Mouse (Mus musculus) kidney, adult 18-20 months (tissue): ENCODE data around the gene Fbxo44.
"Not testable (repeated sequence)": the region's sequence is repeated elsewhere in the genome, so short reads cannot be mapped to it uniquely, and the experiment has no call there.

Source experiments
- DNase-seq: peaks from one replicate; pipeline ENCODE4 v3.0.0; 2021

The Fbxo44 gene

GRCm38 (mm10) chr4:148128672-148129071 lies 31.6 kb downstream of the Fbxo44 start:
- no peak for DNase-seq

- no peak for DNase-seq
Observed at GRCm38 (mm10) chr4:148128241-148128640, 32.0 kb downstream of the Fbxo44 start.

DNA sequence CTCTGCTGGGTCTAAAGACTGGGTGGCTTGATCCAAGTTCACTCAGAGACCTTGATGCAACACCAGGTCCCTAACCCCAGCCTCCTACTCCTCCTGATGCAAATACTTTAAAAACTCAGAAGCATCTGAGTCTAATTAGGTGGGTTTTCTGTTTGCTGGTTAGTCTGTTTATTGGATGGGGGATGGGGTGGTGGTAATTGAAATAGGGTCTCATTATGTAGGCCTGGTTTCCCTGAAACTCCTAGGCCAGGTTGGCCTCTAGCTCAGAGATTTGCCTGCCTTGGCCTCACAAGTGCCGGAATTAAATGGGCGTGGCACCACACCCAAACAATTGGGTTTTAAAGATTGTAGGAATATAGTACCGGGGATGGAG lies 37.6 kb downstream of the Fbxo44 start:
- no peak for DNase-seq

DNA sequence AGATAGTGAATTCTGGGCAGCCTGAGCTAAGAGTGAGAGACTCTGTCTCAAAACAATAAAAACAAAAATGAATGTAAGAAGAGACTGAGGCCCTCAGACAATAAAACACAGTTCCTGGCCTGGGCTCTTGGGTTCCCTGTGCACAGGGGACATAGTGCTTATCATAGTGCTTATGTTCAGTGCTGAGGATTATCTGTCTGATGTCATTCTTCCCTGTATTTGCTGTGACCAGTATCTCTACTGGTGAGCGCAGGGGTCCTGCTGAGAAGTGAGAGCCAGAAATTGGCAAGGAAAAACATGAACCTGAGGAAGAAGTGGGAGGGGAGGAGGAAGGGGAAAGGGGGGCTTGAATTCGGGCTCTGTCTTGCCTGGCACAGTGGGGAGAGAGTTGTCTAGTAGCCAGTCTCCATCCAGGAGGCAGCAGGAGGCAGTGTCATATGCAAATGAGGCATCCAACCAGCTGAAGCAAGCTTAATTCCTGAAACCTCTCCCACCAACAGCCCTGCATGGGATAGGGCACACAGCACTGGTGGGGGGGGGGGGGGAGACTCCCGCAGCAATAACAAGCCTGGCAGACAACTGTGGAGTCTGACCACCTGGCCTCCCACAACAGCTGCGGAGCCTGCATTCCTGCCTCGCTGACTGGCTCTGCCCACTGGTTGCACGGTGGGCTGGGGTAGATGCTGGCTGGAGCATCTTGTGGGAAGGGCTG lies 38.1 kb downstream of the Fbxo44 start:
- no peak for DNase-seq

DNA sequence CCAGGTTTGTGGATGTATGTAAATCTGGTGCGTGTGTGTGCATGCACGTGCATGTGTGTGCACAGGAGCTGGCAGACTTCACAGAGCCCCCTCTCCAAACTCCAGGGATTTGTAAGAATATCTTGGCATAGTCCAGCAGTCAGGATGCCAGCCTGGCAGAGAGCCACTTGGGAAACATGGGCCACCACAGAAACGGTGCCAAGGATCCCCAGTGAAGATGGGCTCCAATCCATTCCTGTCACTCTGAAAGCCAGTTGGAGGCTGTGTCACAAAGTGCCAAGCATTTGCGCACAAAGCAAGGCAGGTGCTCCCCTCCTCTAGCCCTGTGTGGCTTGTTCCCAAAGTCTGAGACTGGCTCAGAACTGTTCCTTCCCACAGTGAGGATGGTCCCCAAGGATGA lies 38.9 kb downstream of the Fbxo44 start:
- no peak for DNase-seq

- DNase-seq = no peak
Observed at GRCm38 (mm10) chr4:148120555-148120954, 39.7 kb downstream of the Fbxo44 start.

DNA sequence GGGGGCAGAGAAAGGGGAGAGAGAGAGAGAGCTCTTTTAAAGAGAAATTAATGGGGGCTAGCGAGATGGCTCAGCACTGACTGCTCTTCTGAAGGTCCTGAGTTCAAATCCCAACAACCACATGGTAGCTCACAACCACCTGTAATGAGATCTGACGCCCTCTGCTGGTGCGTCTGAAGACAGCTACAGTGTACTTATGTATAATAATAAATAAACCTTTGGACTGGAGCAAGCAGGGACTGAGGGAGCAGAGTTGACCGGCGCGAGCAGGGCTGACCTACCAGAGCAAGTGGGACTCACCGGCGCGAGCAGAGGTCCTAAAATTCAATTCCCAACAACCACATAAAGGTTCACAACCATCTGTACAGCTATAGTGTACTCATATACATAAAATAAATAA lies 40.7 kb downstream of the Fbxo44 start:
- not testable (repeated sequence) for DNase-seq

DNA sequence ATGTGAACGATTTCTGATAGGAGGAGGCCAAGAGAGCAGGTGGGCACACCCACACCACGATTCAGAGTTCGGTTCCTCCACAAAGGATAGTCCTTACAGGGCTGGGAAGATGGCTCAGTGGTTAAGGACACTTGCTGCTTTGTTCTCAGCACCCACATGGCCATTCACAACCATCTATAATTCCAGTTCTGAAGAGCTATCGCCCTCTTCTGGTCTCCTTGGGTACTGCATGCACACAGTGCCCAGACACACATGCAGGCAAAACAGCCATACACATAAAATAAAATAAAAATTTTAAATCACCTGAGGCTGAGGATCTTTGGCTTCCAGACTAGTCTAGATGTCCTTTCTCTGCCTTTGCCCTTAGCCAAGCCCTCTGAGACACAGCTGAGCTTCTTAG lies 42.9 kb downstream of the Fbxo44 start:
- DNase-seq = no peak

DNA sequence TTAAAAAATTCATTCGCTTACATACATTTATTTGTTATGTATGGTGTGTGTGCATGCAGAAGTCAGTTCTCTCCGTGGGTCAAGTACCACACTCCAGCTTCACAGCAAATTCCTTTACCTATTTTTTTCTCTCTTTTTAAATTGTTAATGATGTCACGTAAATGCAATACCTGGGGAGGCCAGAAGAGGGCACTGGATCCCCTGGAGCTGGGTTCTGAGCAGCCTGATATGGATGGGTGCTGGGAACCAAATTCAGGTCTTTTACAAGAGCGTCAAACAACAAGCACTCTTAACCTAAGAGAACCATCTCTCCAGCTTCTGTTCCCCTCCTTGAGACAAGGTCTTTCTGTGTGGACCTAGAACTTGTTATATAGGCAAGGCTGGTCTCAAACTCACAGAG lies 43.6 kb downstream of the Fbxo44 start:
- DNase-seq = no peak

GRCm38 (mm10) chr4:148115467-148115866 lies 44.8 kb downstream of the Fbxo44 start:
- DNase-seq = peak; percentile 59

- peak; percentile 87 for DNase-seq
Observed at GRCm38 (mm10) chr4:148114758-148115391, 45.4 kb downstream of the Fbxo44 start.

GRCm38 (mm10) chr4:148112519-148112918 lies 47.8 kb downstream of the Fbxo44 start:
- no peak for DNase-seq

DNA sequence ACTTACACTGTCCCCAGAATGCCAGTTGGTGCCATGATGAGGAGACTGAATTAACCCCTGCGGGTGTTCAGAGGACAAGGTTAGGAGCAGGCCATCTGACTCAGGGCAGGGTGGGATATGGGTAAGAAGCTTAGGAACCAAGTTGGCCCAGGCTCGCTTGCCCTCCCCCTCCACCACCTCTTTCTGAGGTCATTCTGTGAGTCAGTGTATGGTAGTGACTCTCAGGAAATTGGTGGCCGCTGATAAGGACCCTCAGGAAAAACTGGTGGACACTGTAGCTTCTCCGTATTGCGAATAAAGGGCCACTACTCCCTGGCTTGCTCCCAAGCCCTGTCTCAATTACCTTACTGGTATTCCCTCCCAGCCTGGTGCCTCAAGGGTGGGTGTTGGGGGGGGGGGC lies 51.1 kb downstream of the Fbxo44 start:
- no peak for DNase-seq

DNA sequence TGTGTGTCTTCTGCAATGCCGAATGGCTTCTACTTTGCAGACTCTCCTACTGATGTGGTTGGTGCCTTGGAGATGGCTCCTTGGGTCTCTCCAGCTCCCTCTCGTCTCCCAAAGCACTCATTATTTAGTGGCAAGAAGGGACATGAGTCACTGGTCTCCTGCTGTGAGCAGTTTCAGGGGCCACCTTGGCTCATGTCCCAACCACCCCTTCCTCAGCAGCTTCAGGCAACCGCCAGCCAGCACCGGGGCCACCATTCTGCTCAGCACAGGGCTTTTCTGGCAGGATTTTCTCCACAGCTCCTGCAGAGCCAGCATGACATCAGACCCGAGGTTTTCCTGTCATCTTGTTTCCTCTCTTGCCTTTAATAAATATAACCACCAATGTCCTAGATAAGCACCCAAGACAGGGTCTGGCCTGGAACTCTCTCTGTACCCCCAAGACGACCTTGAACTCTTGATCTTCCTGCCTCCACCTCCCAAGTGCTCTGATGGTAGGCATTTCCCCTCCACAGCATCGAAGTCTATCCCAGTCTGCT lies 51.6 kb downstream of the Fbxo44 start:
- no peak for DNase-seq

GRCm38 (mm10) chr4:148107621-148108291 lies 52.5 kb downstream of the Fbxo44 start:
- DNase-seq = no peak

- DNase-seq = no peak
Observed at GRCm38 (mm10) chr4:148104146-148104545, 56.1 kb downstream of the Fbxo44 start.
